Mouse (Mus musculus) intestine, embryonic 14.5 days (tissue): ENCODE results near the gene Nbl1. TPM values are rescaled to one million over a fixed set of nuclear protein-coding genes. Genes with fewer than 3 reads are reported as not detected.

ENCODE experiments used
- ATAC-seq: fragments of 200-750 bp; cut with Nextera tagmentation; replicated peaks from 2 replicates; pipeline ENCODE4 v1.8.0; 2017; ENCODE audit warnings: low read depth, moderate number of reproducible peaks, moderate TSS enrichment, moderate library complexity; ENCODE audit not compliant: low FRiP score, low TSS enrichment
- DNase-seq: peaks from one replicate; pipeline ENCODE4 v3.0.0-alpha.2; 2018; ENCODE audit warnings: low spot score
- H3K27ac ChIP-seq: fragments of 300-500 bp; sonication (generic); 2 replicates; pipeline ENCODE4 v1.5.1; 2014; ENCODE audit warnings: low read depth, mild to moderate bottlenecking, control low read depth
- H3K27me3 ChIP-seq: fragments of 300-500 bp; sonication (generic); replicated peaks from 2 replicates; pipeline ENCODE4 v1.6.1; 2014; ENCODE audit warnings: low read length, control low read depth; ENCODE audit not compliant: control insufficient read depth, insufficient read depth
- H3K36me3 ChIP-seq: fragments of 300-500 bp; sonication (generic); 2 replicates; pipeline ENCODE4 v1.6.1; 2014; ENCODE audit warnings: low read length, control low read depth; ENCODE audit not compliant: control insufficient read depth, insufficient read depth
- H3K4me1 ChIP-seq: fragments of 300-500 bp; sonication (generic); replicated peaks from 2 replicates; pipeline ENCODE4 v1.6.1; 2014; ENCODE audit warnings: low read length, control low read depth, mixed read lengths; ENCODE audit not compliant: control insufficient read depth, insufficient read depth
- H3K4me2 ChIP-seq: fragments of 300-500 bp; sonication (generic); 2 replicates; pipeline ENCODE4 v1.6.1; 2014; ENCODE audit warnings: low read length
- H3K4me3 ChIP-seq: fragments of 300-500 bp; sonication (generic); 2 replicates; pipeline ENCODE4 v1.5.1; 2014; ENCODE audit warnings: low read depth, low read length, control low read depth, mixed read lengths
- H3K9ac ChIP-seq: fragments of 300-500 bp; sonication (generic); 2 replicates; pipeline ENCODE4 v1.6.1; 2014; ENCODE audit warnings: mild to moderate bottlenecking, low read length
- H3K9me3 ChIP-seq: fragments of 300-500 bp; sonication (generic); 2 replicates; pipeline ENCODE4 v1.6.1; 2016; ENCODE audit warnings: low read length, control low read depth; ENCODE audit not compliant: control insufficient read depth
- WGBS: fragments of 180-500 bp; shearing (Covaris S2); extraction: QIAGEN DNeasy Blood & Tissue Kit; methylation state at CpG from one replicate; pipeline ENCODE4 v1.1.7; 2014; 5-methylcytosine and 5-hydroxymethylcytosine counted together
- polyA plus RNA-seq: library from polyadenylated mRNA; unstranded; fragments of >200 nt; fragmentation: Nextera tagmentation; extraction: Ambion mirVana; gene quantifications from 2 replicates; pipeline ENCODE4 v1.2.1, GENCODE M21; 2014

Nbl1 gene
- polyA plus RNA-seq, result 50.5 and 55.5 TPM in 2 replicates

DNA sequence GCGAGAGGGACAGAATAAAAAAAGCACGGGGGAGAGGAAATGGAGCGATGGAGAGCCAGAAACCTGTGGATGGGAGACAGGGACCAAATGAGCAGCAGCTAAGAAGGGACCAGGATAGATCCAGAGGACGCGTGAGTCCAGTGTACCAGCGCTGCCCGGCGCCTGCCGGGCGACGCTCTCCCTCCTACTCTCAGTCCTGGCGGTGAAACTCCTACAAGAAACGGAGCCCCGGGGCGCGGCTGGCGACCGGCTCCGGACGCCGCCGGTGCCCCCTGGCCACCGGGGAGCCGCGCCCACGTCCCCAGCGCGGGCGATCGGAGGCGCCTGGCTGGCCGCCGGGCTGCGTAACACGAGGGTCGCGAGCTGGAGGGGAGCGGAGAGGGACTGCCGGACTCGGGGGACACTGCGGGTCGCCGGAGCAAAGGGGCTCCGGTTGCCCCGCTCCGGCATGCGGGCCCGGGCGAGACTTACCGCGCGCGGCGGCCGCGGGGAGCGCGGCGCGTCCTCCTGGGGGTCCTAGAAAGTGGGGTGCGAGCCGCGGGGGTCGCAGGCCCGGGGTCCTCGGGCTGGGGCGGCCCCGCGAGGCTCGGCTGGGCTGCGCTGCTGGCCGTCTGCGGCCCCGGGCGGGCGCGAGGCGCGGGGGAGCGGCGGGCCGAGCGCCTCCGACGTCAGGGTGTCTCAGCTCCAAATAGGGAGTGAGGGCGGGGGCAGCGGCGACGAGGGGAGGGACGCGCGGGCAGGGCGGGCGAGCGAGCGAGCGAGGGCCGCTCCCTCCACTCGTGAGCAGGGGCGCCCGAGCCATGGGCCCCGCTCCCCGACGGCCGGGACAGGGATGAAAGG, at the start of gene Nbl1:
Nbl1 (minus strand) TSS at position 638 of the 840 bp plus-strand sequence.
- ATAC-seq, result no peak; the same call in 1 of the 2 replicates
- WGBS, result 1% methylated on average over 77 of the region's 105 CpGs

DNA sequence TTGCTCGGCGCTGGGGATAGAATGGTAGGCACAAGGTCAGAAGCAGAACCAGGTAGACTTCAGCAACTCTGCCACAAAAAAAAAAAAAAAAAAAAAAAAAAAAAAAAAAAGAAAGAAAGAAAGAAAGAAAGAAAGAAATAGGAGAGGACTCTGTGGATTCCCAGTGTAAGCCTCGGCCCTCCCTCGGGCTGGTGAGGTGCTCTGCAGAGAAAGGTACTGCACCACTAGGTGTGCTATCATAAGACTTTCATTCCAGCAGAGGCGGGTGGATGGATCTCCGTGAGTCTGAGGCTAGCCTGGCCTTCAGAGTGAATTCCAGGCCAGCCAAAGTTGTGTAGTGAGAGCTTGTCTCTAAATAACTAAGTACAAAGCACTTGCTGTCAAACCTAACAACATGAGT, 49.0 kb upstream of the Nbl1 start:
- 70% methylated on average over 6 of the region's 6 CpGs for WGBS
- ATAC-seq (no peak), DNase-seq (no peak)
- H3K36me3 ChIP-seq, result no peaks in the 10 kb centered on the region
- 0 out of 2 replicates have a peak, but pooled peaks cover 3% of the 10 kb centered on the region for H3K4me1 ChIP-seq
- H3K9ac ChIP-seq, result no peak overlapping the region
- H3K9me3 ChIP-seq, result no peaks in the 10 kb centered on the region
- no peak overlapping the region for H3K27ac ChIP-seq
- H3K27me3 ChIP-seq, result no peaks in the 10 kb centered on the region
- no peak overlapping the region for H3K4me3 ChIP-seq
- no peak overlapping the region for H3K4me2 ChIP-seq

More for the DNA sequence above, at the start of gene Nbl1:
- H3K9me3 ChIP-seq, result peaks cover 8% of the 10 kb centered on the region
- H3K4me3 ChIP-seq, result peak within 1 kb of the TSS; percentile 71
- 0 out of 2 replicates have a peak, but pooled peaks cover 3% of the 10 kb centered on the region for H3K36me3 ChIP-seq
- H3K27ac ChIP-seq, result peak within 1 kb of the TSS; percentile 51
- peak; percentile 67 for DNase-seq
- H3K4me1 ChIP-seq, result peaks cover 10% of the 10 kb centered on the region; the same call in 1 of the 2 replicates
- H3K9ac ChIP-seq, result peak within 1 kb of the TSS; percentile 73
- peak within 1 kb of the TSS; percentile 89 for H3K4me2 ChIP-seq
- peaks cover 25% of the 10 kb centered on the region; the same call in 1 of the 2 replicates for H3K27me3 ChIP-seq

DNA sequence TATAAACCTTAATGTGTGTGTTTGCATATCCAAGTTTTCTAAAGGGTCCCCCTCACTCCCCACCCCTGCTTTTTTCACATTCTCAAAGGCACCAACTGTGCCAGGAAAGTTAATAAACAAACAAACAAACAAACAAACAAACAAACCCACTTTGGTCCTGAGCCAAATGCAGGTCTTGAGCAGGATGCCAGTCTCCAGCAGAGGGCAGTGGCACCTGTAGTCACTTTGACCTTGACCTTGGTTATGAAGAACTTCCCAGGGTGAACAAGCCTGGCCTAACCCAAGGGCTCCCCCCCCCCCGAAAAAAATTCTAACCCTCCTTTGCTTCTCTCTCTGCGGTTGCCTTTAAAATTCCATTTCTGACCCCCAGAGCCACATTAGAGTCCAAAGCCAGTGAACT, 47.5 kb upstream of the Nbl1 start:
- no peak for ATAC-seq
- H3K9ac ChIP-seq, result no peak overlapping the region

DNA sequence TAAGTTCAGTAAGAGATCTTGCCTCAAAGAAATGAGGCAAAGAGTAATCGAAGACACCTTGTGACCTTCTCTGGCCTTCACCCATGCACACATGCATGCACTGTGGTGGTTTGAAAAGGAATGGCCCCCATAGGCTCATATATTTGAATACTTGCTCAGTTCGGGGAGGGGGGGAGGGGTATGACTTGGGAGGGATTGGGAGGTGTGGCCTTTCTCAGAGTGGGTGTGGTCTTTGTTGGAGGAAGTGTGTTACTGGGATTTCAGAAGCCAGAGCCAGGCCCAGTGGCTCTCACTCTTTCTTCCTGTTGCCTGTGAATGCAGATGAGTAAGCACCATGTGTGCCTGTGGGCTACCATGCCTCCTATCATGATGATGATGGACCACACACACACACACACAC, 43.2 kb upstream of the Nbl1 start:
- Histone ChIP-seq H3K9ac (no peak overlapping the region), H3K36me3 (no peaks in the 10 kb centered on the region), H3K4me1 (no peaks in the 10 kb centered on the region), H3K27me3 (0 out of 2 replicates have a peak, but pooled peaks cover 2% of the 10 kb centered on the region), H3K4me3 (no peak overlapping the region), H3K27ac (no peak overlapping the region), H3K4me2 (no peak overlapping the region), H3K9me3 (no peaks in the 10 kb centered on the region)
- 83% methylated on average over 2 of the region's 2 CpGs for WGBS
- DNase-seq (no peak), ATAC-seq (no peak)

More for the DNA sequence above, 47.5 kb upstream of the Nbl1 start:
- Histone ChIP-seq H3K27me3 (no peaks in the 10 kb centered on the region), H3K4me1 (0 out of 2 replicates have a peak, but pooled peaks cover 3% of the 10 kb centered on the region), H3K4me2 (no peak overlapping the region), H3K9me3 (no peaks in the 10 kb centered on the region), H3K36me3 (no peaks in the 10 kb centered on the region), H3K4me3 (no peak overlapping the region), H3K27ac (no peak overlapping the region)
- DNase-seq, result no peak
- WGBS, result 47% methylated on average over 2 of the region's 2 CpGs

DNA sequence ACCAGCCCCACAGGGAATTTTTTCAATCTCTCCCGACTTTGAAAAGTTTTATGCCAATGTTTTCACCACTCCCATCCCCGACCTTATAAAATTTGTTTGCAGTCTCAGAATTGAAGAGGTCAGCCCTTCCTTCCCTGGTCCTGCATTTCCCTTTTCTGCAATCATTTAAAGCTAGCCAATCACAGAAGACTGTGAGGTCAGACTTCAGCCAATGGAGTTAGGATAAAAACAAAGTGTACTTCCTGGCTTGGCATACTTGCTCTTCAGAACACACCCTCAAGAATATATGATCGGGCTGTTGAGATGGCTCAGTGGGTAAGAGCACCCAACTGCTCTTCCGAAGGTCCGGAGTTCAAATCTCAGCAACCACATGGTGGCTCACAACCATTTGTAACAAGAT, 40.3 kb upstream of the Nbl1 start:
- Histone ChIP-seq H3K27ac (no peak overlapping the region), H3K4me3 (no peak overlapping the region), H3K9ac (no peak overlapping the region), H3K36me3 (no peaks in the 10 kb centered on the region), H3K27me3 (0 out of 2 replicates have a peak, but pooled peaks cover 2% of the 10 kb centered on the region), H3K4me1 (peaks cover 9% of the 10 kb centered on the region), H3K9me3 (no peaks in the 10 kb centered on the region), H3K4me2 (no peak overlapping the region)
- no peak for DNase-seq
- whole genome bisulfite sequencing, result 83% methylated on average over 5 of the region's 5 CpGs
- no peak for ATAC-seq

DNA sequence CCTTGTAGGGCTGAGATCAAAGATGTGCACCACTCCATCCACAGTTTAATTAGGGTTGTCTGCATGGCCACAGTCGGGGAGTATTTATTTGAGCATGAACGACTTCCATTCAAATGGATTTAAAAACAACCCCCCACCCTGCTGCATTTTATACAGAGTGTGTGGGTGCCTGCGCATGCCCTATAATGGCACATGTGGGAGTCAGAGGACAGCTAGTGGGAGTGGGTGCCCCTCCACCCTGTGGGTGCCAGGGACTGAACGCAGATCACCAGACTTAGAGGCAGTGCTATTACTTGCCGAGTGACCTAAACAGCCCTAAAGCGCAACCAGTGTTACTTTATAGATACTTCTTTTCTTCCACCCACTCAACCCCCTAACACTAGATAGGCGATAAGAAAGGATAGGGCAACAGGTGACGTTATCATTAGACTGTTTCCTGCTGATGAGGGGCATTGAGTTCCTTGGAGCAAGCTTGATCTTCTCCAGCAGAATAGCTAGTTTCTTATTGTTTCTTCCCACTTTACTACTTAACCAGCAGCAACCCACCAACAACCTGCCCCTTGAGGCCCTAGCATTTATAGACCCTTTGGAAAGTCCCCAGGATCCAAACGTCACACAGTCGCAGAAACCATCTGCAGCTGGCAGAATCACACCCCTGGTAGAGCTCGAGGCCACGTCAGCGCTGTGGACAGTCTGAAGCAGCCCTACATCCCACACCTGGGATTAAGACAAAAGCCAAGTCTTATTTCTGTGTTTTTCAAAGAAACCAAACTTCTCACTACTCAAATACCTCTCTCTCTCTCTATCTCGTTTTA, 39.3 kb upstream of the Nbl1 start:
- no peak overlapping the region for H3K9ac ChIP-seq
- H3K9me3 ChIP-seq, result no peaks in the 10 kb centered on the region
- WGBS, result 82% methylated on average over 14 of the region's 14 CpGs
- H3K4me1 ChIP-seq, result peaks cover 9% of the 10 kb centered on the region
- H3K27ac ChIP-seq, result no peak overlapping the region
- H3K36me3 ChIP-seq, result no peaks in the 10 kb centered on the region
- no peak for DNase-seq
- H3K4me3 ChIP-seq, result no peak overlapping the region
- ATAC-seq, result no peak
- H3K4me2 ChIP-seq, result no peak overlapping the region
- H3K27me3 ChIP-seq, result 0 out of 2 replicates have a peak, but pooled peaks cover 2% of the 10 kb centered on the region

DNA sequence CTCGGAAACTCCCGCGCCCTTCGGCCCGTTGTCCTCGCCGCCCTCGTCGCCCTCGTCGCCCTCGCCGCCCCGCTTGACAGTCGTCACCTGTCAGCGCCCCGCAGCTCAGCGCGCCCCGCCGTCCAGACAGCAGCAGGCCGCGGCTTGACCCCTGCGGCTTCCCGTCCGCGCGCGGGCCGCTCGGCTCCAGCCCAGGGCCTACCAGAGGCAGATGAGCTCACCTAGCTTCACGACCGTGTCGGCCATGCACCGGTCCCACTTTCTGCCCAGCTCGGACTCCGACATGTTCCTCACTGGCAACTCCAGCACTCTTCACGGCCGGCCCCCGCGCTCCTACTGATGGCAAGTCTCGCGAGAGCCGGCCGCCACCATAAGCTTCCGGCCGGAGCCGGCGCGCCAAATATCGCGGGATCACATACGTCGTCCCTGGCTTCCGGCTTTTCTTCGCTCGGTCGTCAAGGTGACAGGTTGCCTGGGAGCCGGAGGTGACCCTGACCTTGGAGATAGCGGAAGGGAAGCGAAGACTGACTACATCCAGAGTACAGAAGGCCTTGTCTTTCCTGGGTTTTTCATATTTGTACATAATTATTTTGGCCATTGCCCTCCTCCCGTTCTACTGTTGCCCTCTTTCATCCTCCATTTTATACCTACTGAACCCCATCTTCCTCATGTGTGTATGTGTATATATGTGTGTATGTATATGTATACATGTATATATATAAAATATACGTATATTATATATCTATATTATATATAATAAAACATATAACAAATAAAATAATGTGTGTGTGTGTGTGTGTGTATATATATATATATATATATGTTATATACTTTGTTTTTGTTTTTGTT, 38.1 kb upstream of the Nbl1 start, which contains the start of gene Minos1:
Minos1 (minus strand) TSS at position 413 of the 849 bp plus-strand sequence.
- ATAC-seq (peak; percentile 96), DNase-seq (peak; percentile 96)
- Histone ChIP-seq H3K9ac (peak within 1 kb of the TSS; percentile 95), H3K4me2 (peak within 1 kb of the TSS; percentile 83), H3K36me3 (no peaks in the 10 kb centered on the region), H3K4me3 (peak within 1 kb of the TSS; percentile 98), H3K9me3 (no peaks in the 10 kb centered on the region), H3K27ac (peak within 1 kb of the TSS; percentile 91), H3K27me3 (0 out of 2 replicates have a peak, but pooled peaks cover 2% of the 10 kb centered on the region), H3K4me1 (peaks cover 9% of the 10 kb centered on the region)
- under 1% methylated on average over 63 of the region's 63 CpGs for WGBS
